Mouse (Mus musculus) kidney, embryonic 16.5 days (tissue): Measurements from ENCODE around the gene Rtn4rl1. TPM values are rescaled to one million over a fixed set of nuclear protein-coding genes. Genes with fewer than 3 reads are reported as not detected.
A peak's percentile ranks its signal among the peaks of the same experiment; 100 is the strongest.
"Not testable (repeated sequence)": the region's sequence is repeated elsewhere in the genome, so short reads cannot be mapped to it uniquely, and the experiment has no call there.

ENCODE experiments used
- ATAC-seq: fragments of 200-750 bp; cut with Nextera tagmentation; 2 replicates; pipeline ENCODE4 v1.8.0; 2017; ENCODE audit warnings: moderate TSS enrichment; ENCODE audit not compliant: low FRiP score, low TSS enrichment
- H3K27ac ChIP-seq: fragments of 300-500 bp; sonication (generic); 2 replicates; pipeline ENCODE4 v1.5.1; 2014; ENCODE audit warnings: low read length
- H3K27me3 ChIP-seq: fragments of 300-500 bp; sonication (generic); 2 replicates; pipeline ENCODE4 v1.6.1; 2014; ENCODE audit warnings: low read length, control low read depth, mixed read lengths; ENCODE audit not compliant: insufficient read depth
- H3K36me3 ChIP-seq: fragments of 300-500 bp; sonication (generic); 2 replicates; pipeline ENCODE4 v1.6.1; 2014; ENCODE audit warnings: low read length, control low read depth, mixed read lengths; ENCODE audit not compliant: insufficient read depth
- H3K4me1 ChIP-seq: fragments of 300-500 bp; sonication (generic); 2 replicates; pipeline ENCODE4 v1.6.1; 2014; ENCODE audit warnings: low read length, control low read depth, mixed read lengths; ENCODE audit not compliant: insufficient read depth
- H3K4me2 ChIP-seq: fragments of 300-500 bp; sonication (generic); replicated peaks from 2 replicates; pipeline ENCODE4 v1.6.1; 2014; ENCODE audit warnings: low read depth, low read length
- H3K4me3 ChIP-seq: fragments of 300-500 bp; sonication (generic); 2 replicates; pipeline ENCODE4 v1.5.1; 2014; ENCODE audit warnings: mild to moderate bottlenecking, low read length
- H3K9ac ChIP-seq: fragments of 300-500 bp; sonication (generic); replicated peaks from 2 replicates; pipeline ENCODE4 v1.6.1; 2014; ENCODE audit warnings: low read length
- H3K9me3 ChIP-seq: fragments of 300-500 bp; sonication (generic); 2 replicates; pipeline ENCODE4 v1.6.1; 2016; ENCODE audit warnings: low read length, control low read depth
- WGBS: fragments of 180-500 bp; shearing (Covaris S2); extraction: QIAGEN DNeasy Blood & Tissue Kit; methylation state at CpG from one replicate; pipeline ENCODE4 v1.1.7; 2014; 5-methylcytosine and 5-hydroxymethylcytosine counted together
- polyA plus RNA-seq: library from polyadenylated mRNA; unstranded; fragments of >200 nt; fragmentation: Nextera tagmentation; extraction: Ambion mirVana; gene quantifications from 2 replicates; pipeline ENCODE4 v1.2.1, GENCODE M21; 2015

Gene Rtn4rl1
- polyA plus RNA-seq, 1 experiment from 2014 or later, result 5.0 TPM

GRCm38 (mm10) chr11:75170136-75170751, 23.3 kb upstream of the Rtn4rl1 start:
- WGBS, result under 1% methylated on average over 38 of the region's 38 CpGs
- ATAC-seq, result peak; percentile 53
- H3K36me3 ChIP-seq, result 0 out of 2 replicates have a peak, but pooled peaks cover 5% of the 10 kb centered on the region
- H3K9ac ChIP-seq, result peak overlapping the region; percentile 20; the same call in 1 of the 2 replicates
- H3K27ac ChIP-seq, result peak overlapping the region; percentile 41; the same call in 1 of the 2 replicates
- H3K27me3 ChIP-seq, result peaks cover 66% of the 10 kb centered on the region
- H3K4me3 ChIP-seq, result peak overlapping the region; percentile 76
- no peaks in the 10 kb centered on the region for H3K9me3 ChIP-seq
- H3K4me1 ChIP-seq, result peaks cover 69% of the 10 kb centered on the region
- H3K4me2 ChIP-seq, result peak overlapping the region; percentile 90

GRCm38 (mm10) chr11:75171186-75171865, 22.3 kb upstream of the Rtn4rl1 start:
- H3K27ac ChIP-seq, result no peak overlapping the region
- H3K4me1 ChIP-seq, result peaks cover 60% of the 10 kb centered on the region
- WGBS, result 9% methylated on average over 16 of the region's 17 CpGs
- peak overlapping the region; percentile 68 for H3K4me3 ChIP-seq
- peak overlapping the region; percentile 91; the same call in 1 of the 2 replicates for H3K4me2 ChIP-seq
- no peak for ATAC-seq
- H3K27me3 ChIP-seq, result peaks cover 57% of the 10 kb centered on the region
- no peaks in the 10 kb centered on the region for H3K9me3 ChIP-seq
- no peak overlapping the region for H3K9ac ChIP-seq
- no peaks in the 10 kb centered on the region for H3K36me3 ChIP-seq

- H3K27ac ChIP-seq, result no peak overlapping the region
- ATAC-seq, result peak; percentile 1; the same call in 1 of the 2 replicates
- WGBS, result 0% methylated on average over 72 of the region's 75 CpGs
These were observed 21.2 kb upstream of the Rtn4rl1 start for GRCm38 (mm10) chr11:75172151-75173094.

GRCm38 (mm10) chr11:75173095-75173798, 20.3 kb upstream of the Rtn4rl1 start:
- Histone ChIP-seq H3K4me3 (peak overlapping the region; percentile 68), H3K9me3 (no peaks in the 10 kb centered on the region), H3K36me3 (peaks cover 6% of the 10 kb centered on the region; the same call in 1 of the 2 replicates), H3K4me1 (peaks cover 53% of the 10 kb centered on the region), H3K9ac (peak overlapping the region; percentile 45; the same call in 1 of the 2 replicates), H3K27ac (no peak overlapping the region), H3K4me2 (peak overlapping the region; percentile 91), H3K27me3 (peaks cover 46% of the 10 kb centered on the region)
- under 1% methylated on average over 71 of the region's 71 CpGs for WGBS
- peak; percentile 72 for ATAC-seq

More at GRCm38 (mm10) chr11:75172151-75173094, 21.2 kb upstream of the Rtn4rl1 start:
- H3K36me3 ChIP-seq, result peaks cover 6% of the 10 kb centered on the region; the same call in 1 of the 2 replicates
- peaks cover 50% of the 10 kb centered on the region for H3K4me1 ChIP-seq
- peak overlapping the region; percentile 91 for H3K4me2 ChIP-seq
- H3K9ac ChIP-seq, result peak overlapping the region; percentile 45; the same call in 1 of the 2 replicates
- H3K9me3 ChIP-seq, result no peaks in the 10 kb centered on the region
- peak overlapping the region; percentile 68 for H3K4me3 ChIP-seq
- H3K27me3 ChIP-seq, result peaks cover 48% of the 10 kb centered on the region

- Histone ChIP-seq H3K36me3 (peaks cover 6% of the 10 kb centered on the region; the same call in 1 of the 2 replicates), H3K27ac (no peak overlapping the region), H3K9ac (no peak overlapping the region), H3K4me2 (peak overlapping the region; percentile 91), H3K4me3 (peak overlapping the region; percentile 68), H3K4me1 (peaks cover 48% of the 10 kb centered on the region), H3K9me3 (no peaks in the 10 kb centered on the region), H3K27me3 (peaks cover 41% of the 10 kb centered on the region)
- no peak for ATAC-seq
- 4% methylated on average over 15 of the region's 15 CpGs for WGBS
These were observed 19.8 kb upstream of the Rtn4rl1 start for GRCm38 (mm10) chr11:75173799-75174165.

- 62% methylated on average over 6 of the region's 6 CpGs for WGBS
- not testable (repeated sequence) for H3K36me3 ChIP-seq, H3K9ac ChIP-seq, H3K27ac ChIP-seq, H3K9me3 ChIP-seq, H3K4me2 ChIP-seq, H3K4me3 ChIP-seq, ATAC-seq
- peaks cover 34% of the 10 kb centered on the region for H3K27me3 ChIP-seq
- H3K4me1 ChIP-seq, result peaks cover 47% of the 10 kb centered on the region
These were observed 19.0 kb upstream of the Rtn4rl1 start for GRCm38 (mm10) chr11:75174574-75174973.

- ATAC-seq, result no peak
- H3K4me1 ChIP-seq, result peaks cover 21% of the 10 kb centered on the region
- H3K27ac ChIP-seq, result peak overlapping the region; percentile 77
- H3K9me3 ChIP-seq, result no peaks in the 10 kb centered on the region
- 39% methylated on average over 12 of the region's 12 CpGs for WGBS
- H3K4me2 ChIP-seq, result peak overlapping the region; percentile 88
- H3K27me3 ChIP-seq, result 0 out of 2 replicates have a peak, but pooled peaks cover 2% of the 10 kb centered on the region
- peak overlapping the region; percentile 71 for H3K9ac ChIP-seq
- H3K4me3 ChIP-seq, result peak overlapping the region; percentile 71
- peaks cover 27% of the 10 kb centered on the region for H3K36me3 ChIP-seq
These were observed 15.6 kb upstream of the Rtn4rl1 start for GRCm38 (mm10) chr11:75178011-75178410.

- ATAC-seq, result peak; percentile 97
- Histone ChIP-seq H3K4me1 (peaks cover 17% of the 10 kb centered on the region), H3K4me2 (peak within 1 kb of the TSS; percentile 88), H3K9ac (peak within 1 kb of the TSS; percentile 71), H3K27ac (peak within 1 kb of the TSS; percentile 77), H3K9me3 (no peaks in the 10 kb centered on the region), H3K27me3 (no peaks in the 10 kb centered on the region), H3K36me3 (peaks cover 33% of the 10 kb centered on the region), H3K4me3 (peak within 1 kb of the TSS; percentile 71)
- WGBS, result under 1% methylated on average over 33 of the region's 33 CpGs
These were observed 14.8 kb upstream of the Rtn4rl1 start, which contains the start of gene Ovca2 for GRCm38 (mm10) chr11:75178672-75179208. Ovca2 (minus strand) TSS chr11:75178835.
